In genomic region chr19:58822454-58823200, GRCm38 (mm10) we compare ENCODE assay signal across 10 mouse cellular contexts. TPM values are rescaled to one million over a fixed set of nuclear protein-coding genes. Genes with fewer than 3 reads are reported as not detected.
DNase-seq lines count a peak whose midpoint lies in the region; ATAC-seq lines count a peak whose summit lies in the region.
"Had no signal": no experiment of that assay in that cellular context is flagged by ENCODE, and none has a peak within 500 bp of the region (broad histone marks: within the 10 kb centered on the region; RNA-seq: fewer than 3 reads in every experiment).

No protein-coding gene starts in this region.

- peak; percentile 27; the same call in 1 of the 2 replicates for ATAC-seq in hindbrain, embryonic 13.5 days (ENCODE audit: low FRiP score)

- H3K4me2 ChIP-seq in hindbrain, embryonic 13.5 days, result no peak overlapping the region
- H3K4me2 ChIP-seq: stomach, embryonic 15.5 days had no signal

- no peaks in the 10 kb centered on the region for H3K9me3 ChIP-seq in hindbrain, embryonic 13.5 days
- H3K9me3 ChIP-seq: stomach, embryonic 15.5 days had no signal

- 50% methylated on average over 20 of the region's 20 CpGs for WGBS in hindbrain, embryonic 13.5 days

- H3K27me3 ChIP-seq in hindbrain, embryonic 13.5 days, result no peaks in the 10 kb centered on the region
- H3K27me3 ChIP-seq: stomach, embryonic 15.5 days had no signal

- H3K4me3 ChIP-seq in brown adipose tissue, adult 24 weeks (ENCODE audit: insufficient read depth, low read depth, low read length), result no peak overlapping the region
- H3K4me3 ChIP-seq in hindbrain, embryonic 13.5 days, result no peak overlapping the region
- H3K4me3 ChIP-seq: stomach, embryonic 15.5 days had no signal

- peak overlapping the region; percentile 20; the same call in 1 of the 2 replicates for H3K27ac ChIP-seq in brown adipose tissue, adult 24 weeks (replicated peaks; ENCODE audit: low read depth, low read length)
- H3K27ac ChIP-seq in hindbrain, embryonic 13.5 days, result peak overlapping the region; percentile 52
- H3K27ac ChIP-seq: stomach, embryonic 15.5 days had no signal

- peaks cover 54% of the 10 kb centered on the region for H3K36me3 ChIP-seq in hindbrain, embryonic 13.5 days
- H3K36me3 ChIP-seq: stomach, embryonic 15.5 days had no signal

- H3K9ac ChIP-seq in hindbrain, embryonic 13.5 days, result no peak overlapping the region
- H3K9ac ChIP-seq: stomach, embryonic 15.5 days had no signal

- peaks cover 17% of the 10 kb centered on the region for H3K4me1 ChIP-seq in brown adipose tissue, adult 24 weeks (ENCODE audit: control insufficient read depth, insufficient read depth, insufficient read length, low read length)
- H3K4me1 ChIP-seq in hindbrain, embryonic 13.5 days (replicated peaks), result peaks cover 14% of the 10 kb centered on the region
- H3K4me1 ChIP-seq: stomach, embryonic 15.5 days had no signal

- peak; percentile 21 for DNase-seq in embryo, embryonic 10.5 days (ENCODE audit: low spot score)
- DNase-seq in embryo, embryonic 9.5 days (ENCODE audit: extremely low spot score), result no peak
- peak; percentile 77 for DNase-seq in gastrocnemius, postnatal 10 days
- DNase-seq in left cerebral cortex, adult 9 months (ENCODE audit: low spot score in 2 of 2), result peak; percentile 69 to 87
- peak; percentile 78 for DNase-seq in telencephalon, adult 2 months (ENCODE audit: low read depth, low spot score)
- DNase-seq in testis, postnatal 10 days (ENCODE audit: low spot score), result no peak

RNA-seq across cellular contexts. Expression of gene 1700019N19Rik, which starts 28.4 kb away (rescaled TPM):
- not detected in 2 replicates for polyA plus RNA-seq in brown adipose tissue, adult 24 weeks (2012; ENCODE audit: insufficient read depth, insufficient read length, missing spikeins)
- total RNA-seq in gastrocnemius, postnatal 10 days (2021), result not detected
- not detected in 2 replicates for polyA plus RNA-seq in hindbrain, embryonic 13.5 days (2015; fragmentation: Nextera tagmentation; extraction: Ambion mirVana)
- polyA plus RNA-seq: limb, embryonic 11.5 days had no signal

Comparison
In these comparisons a context has a peak if more than half of its experiments do, and no peak if none do; other contexts are left out.
1. DNase-seq: peak in embryo, embryonic 10.5 days (single experiment), gastrocnemius, postnatal 10 days (single experiment), left cerebral cortex, adult 9 months (2 of 2) and telencephalon, adult 2 months (single experiment); none in embryo, embryonic 9.5 days (single experiment) and testis, postnatal 10 days (single experiment).